Comparison of ENCODE assay signal across 11 mouse cellular contexts in genomic region chr10:120420971-120421629, GRCm38 (mm10). TPM values are rescaled to one million over a fixed set of nuclear protein-coding genes. Genes with fewer than 3 reads are reported as not detected.
DNase-seq lines count a peak whose midpoint lies in the region; ATAC-seq and TF ChIP-seq lines count a peak whose summit lies in the region.
"Had no signal": no experiment of that assay in that cellular context is flagged by ENCODE, and none has a peak within 500 bp of the region (broad histone marks: within the 10 kb centered on the region; RNA-seq: fewer than 3 reads in every experiment).

No protein-coding gene starts in this region.

- H3K4me1 ChIP-seq in hindbrain, embryonic 10.5 days (replicated peaks), result peaks cover 72% of the 10 kb centered on the region
- H3K4me1 ChIP-seq in hindbrain, postnatal 0 days (ENCODE audit: insufficient read depth, low read length), result peaks cover 7% of the 10 kb centered on the region; the same call in 1 of the 2 replicates
- peaks cover 40% of the 10 kb centered on the region for H3K4me1 ChIP-seq in bone marrow macrophage, adult 2 months (ENCODE audit: control insufficient read depth, insufficient read depth, low read length)
- H3K4me1 ChIP-seq in intestine, embryonic 16.5 days (ENCODE audit: control insufficient read depth, insufficient read depth, low read length), result peaks cover 69% of the 10 kb centered on the region

- H3K36me3 ChIP-seq in hindbrain, embryonic 10.5 days, result peaks cover 31% of the 10 kb centered on the region
- H3K36me3 ChIP-seq in hindbrain, postnatal 0 days (ENCODE audit: insufficient read depth, low read length), result no peaks in the 10 kb centered on the region
- H3K36me3 ChIP-seq in intestine, embryonic 16.5 days (ENCODE audit: control insufficient read depth, insufficient read depth, low read length), result 0 out of 2 replicates have a peak, but pooled peaks cover 2% of the 10 kb centered on the region

- H3K4me3 ChIP-seq in hindbrain, embryonic 10.5 days, result no peak overlapping the region
- no peak overlapping the region for H3K4me3 ChIP-seq in hindbrain, postnatal 0 days (ENCODE audit: low read length)
- H3K4me3 ChIP-seq in bone marrow macrophage, adult 2 months (ENCODE audit: insufficient read depth, low read length), result no peak overlapping the region
- no peak overlapping the region for H3K4me3 ChIP-seq in intestine, embryonic 16.5 days (ENCODE audit: low read length)

- no peak overlapping the region for H3K9ac ChIP-seq in hindbrain, postnatal 0 days (replicated peaks; ENCODE audit: low read length)
- H3K9ac ChIP-seq in intestine, embryonic 16.5 days (ENCODE audit: low read depth, low read length), result peak overlapping the region; percentile 41; the same call in 1 of the 2 replicates
- H3K9ac ChIP-seq: liver, postnatal 0 days had no signal

- TF ChIP-seq CTCF in hindbrain, postnatal 0 days (IDR thresholded peaks at IDR 0.05; ENCODE audit: low read depth), result no peak
- no peak for TF ChIP-seq CTCF in bone marrow macrophage, adult 2 months (IDR thresholded peaks at IDR 0.05; ENCODE audit: low read depth, low read length)

- no peaks in the 10 kb centered on the region for H3K9me3 ChIP-seq in hindbrain, embryonic 10.5 days
- H3K9me3 ChIP-seq in hindbrain, postnatal 0 days (ENCODE audit: low read length), result no peaks in the 10 kb centered on the region
- no peaks in the 10 kb centered on the region for H3K9me3 ChIP-seq in intestine, embryonic 16.5 days (ENCODE audit: control insufficient read depth, low read length)

- WGBS in hindbrain, embryonic 10.5 days, result 88% methylated on average over 15 of the region's 15 CpGs
- WGBS in hindbrain, postnatal 0 days, result 84% methylated on average over 15 of the region's 15 CpGs
- 36% methylated on average over 15 of the region's 15 CpGs for WGBS in intestine, embryonic 16.5 days

- no peak for ATAC-seq in hindbrain, postnatal 0 days
- peak; percentile 26 for ATAC-seq in intestine, embryonic 16.5 days
- ATAC-seq: activated CD4-positive, CD25-positive, alpha-beta regulatory T cell, adult 4 months had no signal

- no peak for DNase-seq in hindbrain, embryonic 10.5 days (ENCODE audit: low spot score)
- DNase-seq in hindbrain, postnatal 0 days (ENCODE audit: low spot score), result no peak
- DNase-seq in adrenal gland, postnatal 36 days, result peak; percentile 44 to 47
- no peak for DNase-seq in retina, embryonic 14.5 days (ENCODE audit: low spot score)
- no peak for DNase-seq in right cerebral cortex, postnatal 4 days
- no peak for DNase-seq in cerebellum, postnatal 4 days (ENCODE audit: low spot score in 2 of 2)
- DNase-seq: cerebellum, adult 8-10 months; liver, postnatal 0 days had no signal

- no peak overlapping the region for H3K4me2 ChIP-seq in hindbrain, postnatal 0 days (ENCODE audit: low read depth, low read length)
- peak overlapping the region; percentile 37; the same call in 1 of the 2 replicates for H3K4me2 ChIP-seq in intestine, embryonic 16.5 days (ENCODE audit: low read depth, low read length)

- H3K27me3 ChIP-seq in hindbrain, embryonic 10.5 days (ENCODE audit: insufficient read depth, poor library complexity, severe bottlenecking), result no peaks in the 10 kb centered on the region
- no peaks in the 10 kb centered on the region for H3K27me3 ChIP-seq in hindbrain, postnatal 0 days (ENCODE audit: insufficient read depth, low read length)
- no peaks in the 10 kb centered on the region for H3K27me3 ChIP-seq in intestine, embryonic 16.5 days (replicated peaks; ENCODE audit: control insufficient read depth, insufficient read depth, low read length)

- no peak for TF ChIP-seq POLR2A in bone marrow macrophage, adult 2 months (IDR thresholded peaks at IDR 0.05; ENCODE audit: borderline replicate concordance, low read depth, low read length)

- H3K27ac ChIP-seq in hindbrain, embryonic 10.5 days, result peak overlapping the region; percentile 64
- H3K27ac ChIP-seq in hindbrain, postnatal 0 days, result no peak overlapping the region
- H3K27ac ChIP-seq in bone marrow macrophage, adult 2 months (ENCODE audit: insufficient read depth, low read depth, low read length), result peak overlapping the region; percentile 73
- H3K27ac ChIP-seq in intestine, embryonic 16.5 days (ENCODE audit: low read length), result peak overlapping the region; percentile 78

RNA-seq across cellular contexts. Expression of gene Hmga2, which starts 55.2 kb away (rescaled TPM):
- 30.6 and 49.7 TPM in 2 replicates for polyA plus RNA-seq in hindbrain, embryonic 10.5 days (2016; fragmentation: Nextera tagmentation; extraction: Ambion mirVana)
- 1.2 and 1.5 TPM in 2 replicates for total RNA-seq in hindbrain, postnatal 0 days (2014; rRNA removed)
- 0.98 and 1.5 TPM in 2 replicates for polyA plus RNA-seq in hindbrain, postnatal 0 days (2015; fragmentation: Nextera tagmentation; extraction: Ambion mirVana)
- 1 to 10 TPM; 4.4 to 5.2 TPM for total RNA-seq in adrenal gland, postnatal 36 days (2021)
- polyA plus RNA-seq in bone marrow macrophage, adult 2 months (2012; ENCODE audit: insufficient read depth, insufficient read length, missing spikeins), result 1.8 and 2.7 TPM in 2 replicates
- polyA plus RNA-seq in intestine, embryonic 16.5 days (2015; fragmentation: Nextera tagmentation; extraction: Ambion mirVana), result 18.6 and 21.1 TPM in 2 replicates

Comparison
In these comparisons a context has a peak if more than half of its experiments do, and no peak if none do; other contexts are left out.
1. DNase-seq: peak in adrenal gland, postnatal 36 days (2 of 2); none in hindbrain, embryonic 10.5 days (single experiment), hindbrain, postnatal 0 days (single experiment), retina, embryonic 14.5 days (single experiment), right cerebral cortex, postnatal 4 days (single experiment) and cerebellum, postnatal 4 days (0 of 2).